In the genomic region with DNA sequence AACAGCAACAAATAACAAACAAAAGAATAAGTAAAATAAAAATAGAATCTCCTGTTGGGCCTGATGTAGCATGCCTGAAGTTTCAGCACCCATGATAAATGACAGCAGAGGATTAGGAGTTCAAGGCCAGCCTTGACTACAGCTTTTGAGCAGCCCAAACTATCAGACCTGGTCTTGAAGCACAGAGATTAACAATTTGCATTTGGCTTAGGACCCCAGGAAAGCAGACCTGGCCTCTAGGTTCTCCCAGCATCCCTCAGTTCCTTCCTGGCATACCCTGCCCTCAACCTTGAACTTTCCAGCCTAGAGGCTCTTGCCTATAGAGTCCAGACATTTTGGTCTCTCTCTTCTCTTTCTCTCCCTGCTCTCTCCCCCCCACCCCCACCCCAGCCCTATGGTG, we compare ENCODE assay signal across 25 mouse cellular contexts. TPM values are rescaled to one million over a fixed set of nuclear protein-coding genes. Genes with fewer than 3 reads are reported as not detected.
"Had no signal": no experiment of that assay in that cellular context is flagged by ENCODE, and none has a peak within 500 bp of the region (broad histone marks: within the 10 kb centered on the region; RNA-seq: fewer than 3 reads in every experiment).

No protein-coding gene starts in this region.

- H3K4me3 ChIP-seq: layer of hippocampus, adult 2 months; lung, embryonic 15.5 days; megakaryocyte, embryonic 14.5 days; midbrain, embryonic 10.5 days; midbrain, embryonic 13.5 days; myocyte; neural tube, embryonic 13.5 days had no signal

- H3K27ac ChIP-seq: kidney, postnatal 0 days; layer of hippocampus, adult 2 months; lung, embryonic 15.5 days; midbrain, embryonic 13.5 days; neural tube, embryonic 13.5 days had no signal

- H3K36me3 ChIP-seq: lung, embryonic 15.5 days; midbrain, embryonic 10.5 days had no signal

- H3K9me3 ChIP-seq: lung, embryonic 15.5 days; megakaryocyte, embryonic 14.5 days; midbrain, embryonic 10.5 days; midbrain, embryonic 13.5 days; neural tube, embryonic 13.5 days had no signal

- DNase-seq: kidney, postnatal 25 days; layer of hippocampus, adult 9-11 months; liver, postnatal 0 days; lung, postnatal 10 days; lung, postnatal 36 days; thymus, adult 18-20 months; thymus, postnatal 36 days had no signal

- H3K27me3 ChIP-seq: lung, embryonic 15.5 days; megakaryocyte, embryonic 14.5 days; midbrain, embryonic 13.5 days; neural tube, embryonic 13.5 days had no signal

- H3K4me2 ChIP-seq: lung, embryonic 15.5 days; midbrain, embryonic 13.5 days; neural tube, embryonic 13.5 days had no signal

- ATAC-seq: liver, postnatal 0 days; midbrain, embryonic 13.5 days; midbrain, embryonic 16.5 days had no signal

- H3K9ac ChIP-seq: liver, embryonic 14.5 days; liver, postnatal 0 days; lung, embryonic 15.5 days; midbrain, embryonic 13.5 days; neural tube, embryonic 13.5 days had no signal

RNA-seq across cellular contexts. Expression of gene Gpha2, which starts 12.6 kb away (rescaled TPM):
- total RNA-seq: layer of hippocampus, adult 2 months; layer of hippocampus, postnatal 25 days; left cerebral cortex, adult 18-20 months; left cerebral cortex, postnatal 25 days; monocyte, adult 5-6 weeks; neutrophil, adult 5-6 weeks had no signal
- polyA plus RNA-seq: kidney, embryonic 14.5 days; liver, embryonic 14.5 days; liver, postnatal 0 days; lung, embryonic 15.5 days; midbrain, embryonic 10.5 days; midbrain, embryonic 13.5 days; midbrain, embryonic 16.5 days; neural tube, embryonic 13.5 days had no signal

RNA-seq across cellular contexts. Expression of gene Majin, which starts 54.6 kb away (rescaled TPM):
- total RNA-seq: layer of hippocampus, adult 2 months; layer of hippocampus, postnatal 25 days; monocyte, adult 5-6 weeks; neutrophil, adult 5-6 weeks had no signal
- polyA plus RNA-seq: kidney, embryonic 14.5 days; kidney, postnatal 0 days; limb, embryonic 11.5 days; liver, embryonic 14.5 days; liver, postnatal 0 days; lung, embryonic 15.5 days; midbrain, embryonic 10.5 days; midbrain, embryonic 13.5 days; midbrain, embryonic 16.5 days; myocyte; neural tube, embryonic 13.5 days; stomach, embryonic 16.5 days had no signal
